Mouse (Mus musculus) thymus, adult 2 months (tissue): ENCODE measurements around the gene Eno2. TPM values are rescaled to one million over a fixed set of nuclear protein-coding genes. Genes with fewer than 3 reads are reported as not detected.

Experiments
- DNase-seq: peaks from one replicate; pipeline ENCODE4 v3.0.0; 2021
- H3K27ac ChIP-seq: fragments of 200-500 bp; 2 replicates; pipeline ENCODE4 v1.5.1; 2012; ENCODE audit warnings: low read length, control low read depth; ENCODE audit not compliant: control insufficient read depth, insufficient read depth
- H3K27me3 ChIP-seq: fragments of 200-500 bp; 2 replicates; pipeline ENCODE4 v1.6.1; 2012; ENCODE audit warnings: mild to moderate bottlenecking, low read length, moderate library complexity, mixed read lengths; ENCODE audit not compliant: control insufficient read depth, insufficient read depth
- H3K36me3 ChIP-seq: fragments of 200-500 bp; 2 replicates; pipeline ENCODE4 v1.6.1; 2012; ENCODE audit warnings: mild to moderate bottlenecking, low read length, moderate library complexity; ENCODE audit not compliant: control insufficient read depth, insufficient read depth
- H3K4me1 ChIP-seq: fragments of 200-500 bp; replicated peaks from 2 replicates; pipeline ENCODE4 v1.6.1; 2012; ENCODE audit warnings: low read length; ENCODE audit not compliant: control insufficient read depth, insufficient read depth
- H3K4me3 ChIP-seq: fragments of 200-500 bp; 2 replicates; pipeline ENCODE4 v1.5.1; 2012; ENCODE audit warnings: mild to moderate bottlenecking, low read length, control low read depth, moderate library complexity; ENCODE audit not compliant: control insufficient read depth, insufficient read depth
- CTCF ChIP-seq: fragments of 200-500 bp; IDR thresholded peaks from 2 replicates; pipeline ENCODE4 v1.5.1; 2012; ENCODE audit warnings: mild to moderate bottlenecking, control low read depth, low read length, moderate library complexity, borderline replicate concordance; ENCODE audit not compliant: control insufficient read depth, poor library complexity, insufficient read depth; ENCODE audit errors: extremely low read depth
- POLR2A ChIP-seq: fragments of 200-500 bp; IDR thresholded peaks from 2 replicates; pipeline ENCODE4 v1.6.1; 2012; ENCODE audit warnings: mild to moderate bottlenecking, low read length, control low read depth, moderate library complexity; ENCODE audit not compliant: control insufficient read depth, poor library complexity, insufficient read depth; ENCODE audit errors: extremely low read depth
- WGBS: fragments of 180-500 bp; shearing (Covaris S2); methylation state at CpG from one replicate; pipeline ENCODE4 v1.1.7; 2018; 5-methylcytosine and 5-hydroxymethylcytosine counted together
- polyA plus RNA-seq: library from polyadenylated mRNA; depleted of rRNA; stranded (reverse); fragments of >200 nt; gene quantifications from 2 replicates; pipeline ENCODE4 v1.2.3, GENCODE M21; 2012

Eno2 gene
- polyA plus RNA-seq, 1 experiment: 12.9 TPM

DNA sequence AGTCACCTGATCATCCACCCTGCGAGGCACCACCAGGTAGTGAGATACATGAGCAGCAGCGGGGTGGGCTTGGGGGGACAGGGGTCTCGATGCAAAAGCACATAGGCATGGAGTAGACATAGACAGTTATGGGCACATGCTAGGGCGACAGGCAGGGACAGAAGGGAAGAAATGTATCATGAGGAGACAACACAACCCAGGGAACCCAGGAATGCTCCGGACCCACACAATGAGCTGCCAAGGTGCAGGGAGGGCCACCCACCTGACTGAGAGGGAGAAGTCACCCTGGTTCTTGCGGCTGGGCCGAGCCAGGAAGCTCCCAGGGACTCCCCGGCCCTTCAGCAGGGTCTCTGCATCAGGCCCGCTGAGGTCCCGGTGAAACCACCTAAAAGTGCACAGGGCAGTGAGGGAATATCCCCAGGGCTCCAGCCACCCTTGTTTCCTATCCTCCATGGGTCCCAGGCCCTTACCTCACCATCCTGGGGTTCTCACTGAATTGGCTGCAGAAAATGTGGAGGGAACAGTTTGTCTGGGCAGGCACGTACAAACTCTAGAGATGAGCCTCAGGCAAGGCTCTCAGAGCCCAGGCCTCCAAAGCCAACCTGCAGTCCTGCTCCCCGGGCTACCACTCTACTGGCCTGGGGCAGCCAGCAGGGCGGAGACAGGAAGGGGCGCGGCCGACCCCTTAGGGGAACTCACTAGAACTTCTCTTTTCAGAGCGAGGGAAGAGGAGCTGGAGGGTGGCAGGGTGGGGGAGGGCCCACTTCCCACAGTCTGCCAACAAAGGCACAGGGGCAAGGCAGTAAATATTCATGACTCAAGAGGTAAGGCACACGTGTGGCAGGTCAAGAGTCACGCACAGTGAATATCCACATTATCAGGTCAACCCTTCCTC lies 36.8 kb downstream of the Eno2 start:
- WGBS: 5% methylated on average over 19 of the region's 19 CpGs
- Histone ChIP-seq H3K27ac (peak overlapping the region; percentile 83), H3K4me1 (peaks cover 41% of the 10 kb centered on the region), H3K4me3 (peak overlapping the region; percentile 91), H3K36me3 (peaks cover 14% of the 10 kb centered on the region), H3K27me3 (no peaks in the 10 kb centered on the region)
- peak; percentile 87 for DNase-seq
- TF ChIP-seq CTCF (peak; percentile 63; the same call in 1 of the 2 replicates), POLR2A (peak; percentile 88)

DNA sequence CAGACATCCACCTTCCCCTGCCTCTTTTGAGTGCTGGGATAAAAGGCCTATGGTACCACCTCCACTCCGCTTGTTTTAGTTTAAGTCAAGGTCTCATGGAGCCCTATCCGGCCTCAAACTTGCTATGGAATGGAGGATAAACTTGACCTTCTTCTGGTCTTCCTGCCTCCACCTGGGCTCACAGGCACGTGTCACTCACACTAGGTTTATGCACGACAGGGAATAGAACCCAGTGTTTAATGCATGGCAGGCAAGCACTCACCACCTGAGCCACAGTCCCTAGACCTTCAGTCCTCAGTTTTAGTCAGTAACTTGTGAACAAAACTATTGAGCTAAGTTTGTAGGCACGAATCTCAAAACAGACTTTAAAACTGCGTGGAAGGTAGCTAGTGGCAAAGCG lies 38.4 kb downstream of the Eno2 start:
- H3K36me3 ChIP-seq: peaks cover 24% of the 10 kb centered on the region
- H3K4me1 ChIP-seq: peaks cover 41% of the 10 kb centered on the region
- H3K27ac ChIP-seq: peak overlapping the region; percentile 83
- no peaks in the 10 kb centered on the region for H3K27me3 ChIP-seq
- peak overlapping the region; percentile 91; the same call in 1 of the 2 replicates for H3K4me3 ChIP-seq
- TF ChIP-seq CTCF (no peak), POLR2A (no peak)
- 73% methylated on average over 7 of the region's 7 CpGs for WGBS
- DNase-seq: no peak

DNA sequence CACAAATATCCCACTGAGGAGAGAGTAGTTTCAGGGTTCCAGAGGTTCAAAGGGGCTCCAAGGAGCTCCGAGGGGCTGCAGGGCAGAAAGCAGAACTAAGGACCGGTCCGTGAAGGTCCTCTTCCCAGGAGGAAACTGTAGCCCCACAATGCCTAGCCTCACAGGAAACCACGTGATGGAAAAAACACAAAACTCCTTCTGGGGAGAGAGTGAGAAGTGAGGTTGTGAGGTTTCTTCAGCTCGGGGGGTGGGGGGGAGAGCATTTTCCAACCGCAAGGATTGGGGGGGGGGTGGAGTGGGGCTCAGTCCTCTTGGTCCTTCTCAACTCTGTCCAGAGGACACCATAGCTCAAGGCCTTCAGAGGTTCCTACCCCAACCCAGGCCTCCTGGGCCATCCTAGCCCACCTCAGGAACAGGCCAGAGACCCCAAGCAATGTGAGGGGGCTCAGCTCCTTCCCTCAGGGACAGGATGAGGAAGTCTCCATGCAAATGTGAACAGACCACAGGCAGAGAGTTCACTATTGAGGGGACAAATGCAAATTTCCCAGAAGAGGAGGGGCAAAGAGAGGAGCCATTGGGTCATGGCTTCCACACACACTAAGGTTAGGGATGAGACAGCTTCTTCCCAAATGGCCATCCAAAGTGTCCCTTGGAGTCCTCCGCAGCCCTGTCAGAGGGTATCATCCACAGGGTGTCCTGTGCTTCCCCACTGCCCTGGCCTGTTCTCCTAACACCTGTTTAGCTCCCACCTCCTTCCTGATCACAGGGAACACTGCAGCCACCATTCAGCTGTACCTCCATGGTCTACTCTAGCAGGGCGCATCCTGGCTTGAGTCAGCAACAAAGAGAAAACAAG lies 39.4 kb downstream of the Eno2 start:
- WGBS: 14% methylated on average over 8 of the region's 8 CpGs
- DNase-seq: peak; percentile 62
- Histone ChIP-seq H3K4me3 (peak overlapping the region; percentile 21), H3K27ac (peak overlapping the region; percentile 83), H3K4me1 (peaks cover 42% of the 10 kb centered on the region), H3K36me3 (peaks cover 33% of the 10 kb centered on the region), H3K27me3 (no peaks in the 10 kb centered on the region)
- TF ChIP-seq POLR2A (no peak), CTCF (no peak)

DNA sequence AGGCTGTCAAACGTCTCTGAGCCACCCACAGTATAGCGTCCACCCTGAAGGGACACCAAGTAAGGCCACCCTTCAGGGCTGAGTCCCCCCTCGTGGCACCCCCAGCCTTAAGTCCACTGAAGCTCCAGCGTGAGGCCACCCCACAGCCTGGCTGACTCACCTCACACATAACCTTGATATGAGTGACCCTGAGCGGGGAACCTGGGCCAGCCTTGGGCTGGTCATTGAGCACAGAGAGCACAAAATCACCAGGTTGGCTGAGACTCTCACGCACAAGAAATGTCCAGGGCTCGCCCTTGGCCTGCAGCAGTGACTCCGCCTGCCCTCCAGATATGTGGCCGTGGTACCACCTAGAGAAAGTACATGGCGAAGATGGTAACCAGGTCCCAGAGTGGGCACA lies 40.9 kb downstream of the Eno2 start:
- Histone ChIP-seq H3K27me3 (no peaks in the 10 kb centered on the region), H3K4me1 (peaks cover 52% of the 10 kb centered on the region), H3K4me3 (no peak overlapping the region), H3K27ac (no peak overlapping the region), H3K36me3 (peaks cover 41% of the 10 kb centered on the region)
- TF ChIP-seq CTCF: no peak
- no peak for TF ChIP-seq POLR2A
- 97% methylated on average over 10 of the region's 10 CpGs for WGBS
- DNase-seq: no peak

DNA sequence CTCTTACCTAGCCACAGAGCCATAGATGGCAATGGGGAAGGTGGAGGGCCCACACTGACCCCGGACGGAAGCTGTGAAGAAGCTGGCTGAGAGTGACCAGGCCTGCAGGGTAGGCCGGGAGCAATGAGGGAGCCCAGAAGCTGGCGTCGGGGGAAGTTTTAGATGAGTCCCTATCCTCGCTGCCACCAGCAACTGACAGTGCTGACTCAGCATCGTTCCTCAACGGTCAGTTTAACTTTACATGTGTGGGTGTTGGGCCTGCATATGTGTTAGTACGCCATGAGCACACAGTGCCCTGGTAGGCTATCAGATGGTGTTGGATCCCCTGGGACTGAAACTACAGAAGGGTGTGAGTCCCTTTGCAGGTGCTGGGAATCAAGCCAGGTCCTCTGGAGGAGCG lies 45.0 kb downstream of the Eno2 start:
- no peak for DNase-seq
- 98% methylated on average over 10 of the region's 10 CpGs for WGBS
- Histone ChIP-seq H3K27ac (no peak overlapping the region), H3K4me1 (peaks cover 55% of the 10 kb centered on the region), H3K4me3 (no peak overlapping the region), H3K27me3 (no peaks in the 10 kb centered on the region), H3K36me3 (peaks cover 44% of the 10 kb centered on the region)
- TF ChIP-seq CTCF: no peak
- TF ChIP-seq POLR2A: no peak

DNA sequence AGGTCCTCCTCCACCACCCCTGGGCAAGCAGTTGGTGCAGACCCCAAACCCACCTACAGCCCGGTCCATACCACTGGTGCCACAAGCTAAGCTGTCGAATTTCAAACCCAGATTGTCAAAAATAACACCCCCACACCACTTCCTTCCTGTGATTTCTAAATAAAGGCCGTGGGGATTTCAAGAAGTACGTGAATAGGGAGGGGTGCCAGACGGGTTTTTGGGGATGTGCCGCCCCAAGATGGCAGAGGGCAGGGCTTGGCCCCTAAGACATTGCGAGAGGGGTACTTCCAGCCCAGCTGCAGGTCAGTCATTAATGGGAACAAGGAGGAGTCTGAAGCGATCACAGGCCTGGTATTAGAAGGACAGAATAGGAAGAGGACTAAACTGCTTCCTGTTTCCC lies 45.9 kb downstream of the Eno2 start:
- Histone ChIP-seq H3K27ac (peak overlapping the region; percentile 64), H3K36me3 (peaks cover 38% of the 10 kb centered on the region), H3K4me1 (peaks cover 52% of the 10 kb centered on the region), H3K4me3 (no peak overlapping the region), H3K27me3 (no peaks in the 10 kb centered on the region)
- WGBS: 26% methylated on average over 8 of the region's 8 CpGs
- no peak for DNase-seq
- no peak for TF ChIP-seq CTCF
- TF ChIP-seq POLR2A: no peak
